Mouse (Mus musculus) CD4-positive, CD25-positive, alpha-beta regulatory T cell, adult 9 weeks (primary cell): ENCODE measurements around the gene Dlg1. TPM values are rescaled to one million over a fixed set of nuclear protein-coding genes. Genes with fewer than 3 reads are reported as not detected.

Experiments used
- polyA plus RNA-seq: library from polyadenylated mRNA; unstranded; fragments of 100-300 nt; shearing (Covaris generic); gene quantifications from one replicate; pipeline ENCODE4 v1.2.1, GENCODE M21; 2017

Gene Dlg1
- polyA plus RNA-seq: 18.7 TPM

GRCm38 (mm10) chr16:31663379-31664286 lies at the start of gene Dlg1:
TSS of gene Dlg1 (plus strand) at chr16:31663443.

GRCm38 (mm10) chr16:31878573-31879257 lies 215.5 kb downstream of the Dlg1 start, which contains the start of gene Meltf:
TSS of gene Meltf (plus strand) at chr16:31878810.

Other genes starting within 250 kb of the Dlg1 start
- 60.7 TPM for gene Bdh1, start 241.2 kb upstream of the Dlg1 start, polyA plus RNA-seq
- not detected for gene Meltf, start 215.4 kb downstream of the Dlg1 start, polyA plus RNA-seq